Mouse (Mus musculus) liver, embryonic 11.5 days (tissue): ENCODE results near the gene Smg1. TPM values are rescaled to one million over a fixed set of nuclear protein-coding genes. Genes with fewer than 3 reads are reported as not detected.

Source experiments
- ATAC-seq: fragments of 200-750 bp; cut with Nextera tagmentation; replicated peaks from 2 replicates; pipeline ENCODE4 v1.8.0; 2017; ENCODE audit warnings: moderate number of reproducible peaks, mild to moderate bottlenecking, moderate TSS enrichment, moderate library complexity; ENCODE audit not compliant: low FRiP score
- DNase-seq: peaks from one replicate; pipeline ENCODE4 v3.0.0-alpha.2; 2017; ENCODE audit warnings: low spot score
- H3K27ac ChIP-seq: fragments of 300-500 bp; sonication (generic); 2 replicates; pipeline ENCODE4 v1.5.1; 2014; ENCODE audit warnings: mild to moderate bottlenecking, low read depth, low read length, control low read depth
- H3K27me3 ChIP-seq: fragments of 300-500 bp; sonication (generic); replicated peaks from 2 replicates; pipeline ENCODE4 v1.6.1; 2014; ENCODE audit warnings: low read length, mixed read lengths; ENCODE audit not compliant: control insufficient read depth, insufficient read depth
- H3K36me3 ChIP-seq: fragments of 300-500 bp; sonication (generic); 2 replicates; pipeline ENCODE4 v1.6.1; 2014; ENCODE audit warnings: mild to moderate bottlenecking, low read length, moderate library complexity, mixed read lengths; ENCODE audit not compliant: control insufficient read depth, insufficient read depth
- H3K4me1 ChIP-seq: fragments of 300-500 bp; sonication (generic); replicated peaks from 2 replicates; pipeline ENCODE4 v1.6.1; 2014; ENCODE audit warnings: low read length, mixed read lengths; ENCODE audit not compliant: control insufficient read depth, insufficient read depth
- H3K4me2 ChIP-seq: fragments of 300-500 bp; sonication (generic); 2 replicates; pipeline ENCODE4 v1.6.1; 2014; ENCODE audit warnings: mild to moderate bottlenecking, control low read depth, moderate library complexity
- H3K4me3 ChIP-seq: fragments of 300-500 bp; sonication (generic); 2 replicates; pipeline ENCODE4 v1.5.1; 2014; ENCODE audit warnings: low read depth, low read length, control low read depth
- H3K9ac ChIP-seq: fragments of 300-500 bp; sonication (generic); 2 replicates; pipeline ENCODE4 v1.6.1; 2014; ENCODE audit warnings: low read depth, low read length, control low read depth
- H3K9me3 ChIP-seq: fragments of 300-500 bp; sonication (generic); 2 replicates; pipeline ENCODE4 v1.6.1; 2016; ENCODE audit warnings: low read length, inconsistent platforms, mixed read lengths; ENCODE audit not compliant: control insufficient read depth
- WGBS: fragments of 180-500 bp; shearing (Covaris S2); extraction: QIAGEN DNeasy Blood & Tissue Kit; methylation state at CpG from one replicate; pipeline ENCODE4 v1.1.7; 2014; 5-methylcytosine and 5-hydroxymethylcytosine counted together
- polyA plus RNA-seq: library from polyadenylated mRNA; unstranded; fragments of >200 nt; fragmentation: Nextera tagmentation; extraction: Ambion mirVana; gene quantifications from 2 replicates; pipeline ENCODE4 v1.2.1, GENCODE M21; 2014

Gene Smg1
- 14.2 and 14.9 TPM in 2 replicates for polyA plus RNA-seq

DNA sequence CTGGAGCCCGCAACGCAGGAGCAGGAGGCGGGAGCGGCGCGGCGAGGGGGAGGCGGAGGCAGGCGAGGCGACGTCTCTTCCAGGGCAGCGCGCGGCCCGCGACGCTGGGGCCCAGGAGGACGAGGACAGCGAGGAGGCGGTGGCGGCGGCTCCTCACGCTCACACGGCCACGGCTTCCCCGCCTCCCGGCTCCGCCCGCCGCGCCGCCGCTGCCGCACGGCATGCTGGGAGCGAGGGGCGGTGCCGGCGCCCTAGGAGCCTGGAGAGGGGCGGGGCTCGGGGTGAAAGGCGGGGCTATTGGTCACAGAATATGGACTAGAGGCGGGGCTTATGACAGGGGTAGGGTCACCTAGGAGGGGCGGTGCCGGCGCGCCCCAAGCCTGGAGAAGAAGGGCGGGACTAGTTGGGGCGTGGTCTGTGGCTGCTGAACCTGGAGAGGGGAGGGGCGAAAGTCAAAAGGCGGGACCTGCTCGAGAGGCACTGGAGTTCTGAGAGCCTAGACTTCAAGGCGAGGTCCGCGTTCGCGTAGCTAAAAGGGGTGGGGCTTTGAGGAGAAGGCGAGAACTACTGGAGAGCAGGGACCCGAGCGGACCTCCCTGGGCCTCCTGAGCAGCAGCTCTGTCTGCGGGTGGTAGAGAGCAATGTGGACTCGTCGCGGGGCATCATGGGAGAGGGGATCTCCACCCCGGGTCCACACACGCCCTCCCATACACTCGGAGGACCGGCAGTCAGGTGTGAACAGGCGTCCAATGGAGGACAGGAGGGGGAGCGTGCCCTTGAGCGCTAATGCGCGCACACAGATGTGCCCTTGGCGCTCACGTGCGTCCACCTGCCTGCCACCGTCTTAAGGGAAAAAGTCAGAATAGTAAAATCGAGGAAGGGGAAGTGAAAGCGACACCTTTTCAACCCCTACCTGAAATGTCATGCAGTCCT is at the start of gene Smg1:
Smg1 (minus strand) TSS at position 218 of the 933 bp plus-strand sequence.
- H3K27ac ChIP-seq = peak within 1 kb of the TSS; percentile 91
- peak; percentile 96 for ATAC-seq
- H3K4me3 ChIP-seq = peak within 1 kb of the TSS; percentile 83
- H3K4me1 ChIP-seq = peaks cover 13% of the 10 kb centered on the region
- no peaks in the 10 kb centered on the region for H3K9me3 ChIP-seq
- H3K9ac ChIP-seq = peak within 1 kb of the TSS; percentile 91
- no peaks in the 10 kb centered on the region for H3K27me3 ChIP-seq
- H3K36me3 ChIP-seq = no peaks in the 10 kb centered on the region
- under 1% methylated on average over 75 of the region's 79 CpGs for WGBS
- peak within 1 kb of the TSS; percentile 85 for H3K4me2 ChIP-seq
- DNase-seq = peak; percentile 99

DNA sequence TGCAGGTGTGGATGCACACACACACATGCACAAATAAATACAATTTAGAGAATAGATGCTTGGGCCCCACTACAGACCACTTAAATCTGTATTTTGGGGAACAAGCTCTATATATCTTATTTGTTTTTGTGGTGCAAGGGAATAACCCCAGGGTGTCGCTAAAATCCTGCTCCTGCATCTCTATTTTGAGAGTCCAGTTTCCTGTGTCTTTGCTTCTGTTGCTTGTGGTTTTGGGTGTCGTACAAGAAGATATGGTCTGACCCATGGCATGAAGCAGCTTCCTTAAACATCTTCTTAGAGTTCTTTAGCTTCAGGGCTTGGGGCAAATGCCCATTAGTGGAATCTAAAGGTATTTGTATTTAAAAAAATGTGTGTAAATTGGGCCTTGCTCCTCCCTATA is 39.7 kb upstream of the Smg1 start:
- no peaks in the 10 kb centered on the region for H3K27me3 ChIP-seq
- no peaks in the 10 kb centered on the region for H3K9me3 ChIP-seq
- H3K27ac ChIP-seq = no peak overlapping the region
- ATAC-seq (no peak), DNase-seq (no peak)
- no peaks in the 10 kb centered on the region; the same call in 1 of the 2 replicates for H3K4me1 ChIP-seq
- no peak overlapping the region for H3K4me2 ChIP-seq
- H3K9ac ChIP-seq = no peak overlapping the region
- WGBS = 46% methylated on average over 2 of the region's 2 CpGs
- no peak overlapping the region for H3K4me3 ChIP-seq
- no peaks in the 10 kb centered on the region for H3K36me3 ChIP-seq

DNA sequence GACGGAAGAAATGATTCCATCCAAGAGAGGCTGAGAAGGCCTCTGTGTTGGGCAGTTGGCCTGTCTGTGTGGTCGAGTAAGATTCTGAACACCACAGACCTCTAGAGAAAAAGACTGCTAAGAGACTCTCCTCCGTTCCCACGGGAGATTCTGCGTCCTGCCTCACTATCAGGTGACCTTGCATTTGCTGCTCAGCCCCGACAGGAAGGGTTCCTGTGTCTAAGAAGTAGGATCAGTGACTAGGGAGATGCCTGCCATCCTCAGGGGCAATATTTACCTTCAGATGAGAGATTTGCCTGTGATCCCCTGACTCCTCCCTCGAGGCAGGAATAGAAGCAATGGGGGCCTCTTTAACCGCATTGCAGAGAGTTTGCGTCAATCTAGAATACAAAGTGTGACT is 39.1 kb upstream of the Smg1 start:
- H3K36me3 ChIP-seq = no peaks in the 10 kb centered on the region
- DNase-seq (no peak), ATAC-seq (no peak)
- no peak overlapping the region for H3K9ac ChIP-seq
- no peak overlapping the region for H3K4me2 ChIP-seq
- no peaks in the 10 kb centered on the region; the same call in 1 of the 2 replicates for H3K4me1 ChIP-seq
- H3K27ac ChIP-seq = no peak overlapping the region
- WGBS = 51% methylated on average over 9 of the region's 9 CpGs
- H3K4me3 ChIP-seq = no peak overlapping the region
- H3K9me3 ChIP-seq = no peaks in the 10 kb centered on the region
- H3K27me3 ChIP-seq = no peaks in the 10 kb centered on the region

DNA sequence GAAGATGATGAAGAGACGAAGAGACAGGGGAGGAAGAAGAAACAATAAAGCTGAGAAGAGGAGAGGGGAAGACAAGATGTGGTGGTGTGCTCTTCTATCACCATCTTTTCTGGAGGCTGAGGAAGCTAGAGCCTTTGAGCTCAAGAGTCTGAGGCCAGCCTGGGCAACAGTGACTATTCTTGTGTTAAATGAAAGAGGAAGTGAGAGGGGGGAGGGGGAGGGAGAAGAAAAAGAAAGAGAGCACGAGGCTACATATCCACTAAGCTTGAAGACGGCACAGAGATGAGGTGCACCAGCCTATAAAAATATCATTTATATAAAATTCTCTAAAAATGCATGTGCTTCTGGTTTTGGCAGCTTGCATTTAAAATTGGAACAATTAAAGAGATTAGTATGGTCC is 36.1 kb upstream of the Smg1 start:
- H3K27me3 ChIP-seq = no peaks in the 10 kb centered on the region
- no peak for DNase-seq
- no peak overlapping the region for H3K4me3 ChIP-seq
- no peaks in the 10 kb centered on the region; the same call in 1 of the 2 replicates for H3K4me1 ChIP-seq
- H3K27ac ChIP-seq = no peak overlapping the region
- no peak for ATAC-seq
- 48% methylated on average over 3 of the region's 3 CpGs for WGBS
- no peaks in the 10 kb centered on the region for H3K9me3 ChIP-seq
- no peak overlapping the region for H3K4me2 ChIP-seq
- H3K36me3 ChIP-seq = no peaks in the 10 kb centered on the region
- H3K9ac ChIP-seq = no peak overlapping the region

DNA sequence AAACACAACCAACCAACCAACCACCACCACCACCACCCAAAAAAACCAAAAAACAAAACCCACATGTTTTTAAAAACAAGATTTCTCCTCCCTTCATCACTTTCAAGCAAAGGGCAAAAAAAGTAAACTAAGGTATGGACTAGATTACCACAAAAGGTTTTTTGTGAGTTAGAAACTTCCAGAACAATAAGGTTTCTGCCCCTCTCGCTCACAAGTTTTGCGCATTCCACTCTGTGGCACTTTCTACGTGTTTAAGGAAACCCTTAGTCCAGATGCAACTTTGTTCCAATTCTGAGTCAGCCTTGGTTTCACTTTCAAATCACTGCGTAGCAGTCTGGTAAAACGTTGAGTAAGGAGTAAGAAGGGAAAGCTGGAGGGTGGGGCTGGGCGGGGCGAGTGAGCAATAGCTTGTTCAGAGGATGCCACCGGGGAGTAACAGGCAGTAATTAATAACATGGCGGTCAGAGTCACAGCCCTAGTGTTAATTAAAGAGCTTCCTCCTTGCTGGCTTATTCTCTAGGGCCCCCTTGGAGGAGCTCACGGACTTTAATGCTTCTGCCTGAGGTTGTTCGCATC is 34.0 kb upstream of the Smg1 start:
- 69% methylated on average over 11 of the region's 11 CpGs for WGBS
- no peak for DNase-seq
- Histone ChIP-seq H3K4me2 (no peak overlapping the region), H3K9ac (no peak overlapping the region), H3K9me3 (no peaks in the 10 kb centered on the region), H3K27ac (no peak overlapping the region), H3K4me1 (no peaks in the 10 kb centered on the region; the same call in 1 of the 2 replicates), H3K36me3 (no peaks in the 10 kb centered on the region), H3K4me3 (no peak overlapping the region), H3K27me3 (no peaks in the 10 kb centered on the region)
- ATAC-seq = no peak

DNA sequence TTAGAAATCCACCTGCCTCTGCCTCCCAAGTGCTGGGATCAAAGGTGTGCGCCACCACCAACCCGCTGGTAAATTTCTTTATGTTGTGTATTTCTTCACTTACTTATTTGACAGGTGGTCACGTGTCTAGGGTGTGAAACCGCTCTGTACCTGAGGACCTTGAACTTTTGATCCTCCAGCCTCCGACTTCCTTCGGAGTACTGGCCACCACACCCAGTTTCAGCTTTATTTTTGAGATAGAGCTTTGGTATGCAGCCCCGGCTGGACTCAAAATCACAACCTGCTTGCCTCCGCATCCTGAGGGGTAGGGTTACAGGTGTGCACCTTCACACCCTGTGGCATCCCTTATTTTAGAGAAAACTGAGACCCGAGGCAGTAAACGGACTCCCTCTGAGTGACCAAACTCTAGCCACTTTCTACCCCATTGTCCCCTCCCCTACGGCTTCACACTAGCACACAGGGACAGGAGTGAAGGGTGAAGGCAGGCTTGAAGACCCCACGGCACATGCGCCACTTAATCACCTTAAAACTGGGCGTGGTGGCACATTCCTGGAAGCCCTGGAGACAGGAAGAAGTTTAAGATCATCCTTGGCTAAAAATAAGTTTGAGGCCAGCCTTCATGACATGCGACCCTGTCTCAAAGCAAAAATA is 33.3 kb upstream of the Smg1 start:
- DNase-seq (no peak), ATAC-seq (no peak)
- Histone ChIP-seq H3K9ac (no peak overlapping the region), H3K9me3 (no peaks in the 10 kb centered on the region), H3K36me3 (no peaks in the 10 kb centered on the region), H3K4me1 (no peaks in the 10 kb centered on the region), H3K4me3 (no peak overlapping the region), H3K27me3 (no peaks in the 10 kb centered on the region), H3K4me2 (no peak overlapping the region), H3K27ac (no peak overlapping the region)
- WGBS = 78% methylated on average over 15 of the region's 15 CpGs

DNA sequence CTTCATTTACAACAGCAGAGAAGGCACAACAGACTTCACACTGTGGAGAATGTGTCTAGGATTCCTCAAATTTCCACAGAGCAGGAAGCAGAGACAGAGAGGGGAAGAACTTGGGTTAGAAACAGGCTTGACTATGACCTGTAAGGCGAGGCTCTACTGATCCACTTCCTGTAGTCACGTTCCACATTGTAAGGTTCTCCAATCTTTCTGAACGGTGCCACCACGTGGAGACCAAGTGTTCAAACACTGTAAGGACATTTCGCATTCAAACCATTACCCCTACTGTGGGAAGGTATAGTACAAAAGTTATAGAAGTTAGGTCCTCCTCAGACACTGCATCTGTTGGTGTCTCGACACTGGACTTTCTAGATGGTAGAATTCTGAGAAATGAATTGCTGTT is 31.8 kb upstream of the Smg1 start:
- peak; percentile 47 for ATAC-seq
- Histone ChIP-seq H3K4me1 (no peaks in the 10 kb centered on the region), H3K27ac (no peak overlapping the region), H3K4me3 (no peak overlapping the region), H3K9ac (no peak overlapping the region), H3K27me3 (no peaks in the 10 kb centered on the region), H3K4me2 (no peak overlapping the region), H3K9me3 (no peaks in the 10 kb centered on the region), H3K36me3 (no peaks in the 10 kb centered on the region)
- 61% methylated on average over 6 of the region's 6 CpGs for WGBS
- no peak for DNase-seq

DNA sequence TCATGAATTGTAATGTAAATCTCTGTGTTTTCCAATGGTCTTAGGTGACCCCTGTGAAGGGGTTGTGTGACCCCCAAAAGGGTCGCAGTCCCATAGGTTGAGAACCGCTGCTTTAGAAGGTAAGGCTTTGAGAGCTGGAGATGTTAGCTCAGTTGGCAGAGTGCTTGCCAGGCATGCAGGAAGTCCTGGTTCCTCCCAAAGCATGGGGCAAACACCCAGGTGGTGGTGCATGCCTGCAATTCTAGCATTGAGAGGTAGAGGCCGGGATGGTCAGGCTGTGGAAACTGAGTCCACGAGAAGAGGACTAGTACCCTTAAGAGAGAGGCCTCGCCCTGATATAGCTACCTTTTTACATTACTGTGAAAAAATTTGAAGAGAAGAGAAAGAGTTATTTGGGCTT is 31.4 kb upstream of the Smg1 start:
- DNase-seq (no peak), ATAC-seq (no peak)
- no peak overlapping the region for H3K9ac ChIP-seq
- H3K4me1 ChIP-seq = no peaks in the 10 kb centered on the region
- no peak overlapping the region for H3K4me3 ChIP-seq
- H3K36me3 ChIP-seq = no peaks in the 10 kb centered on the region
- 87% methylated on average over 5 of the region's 5 CpGs for WGBS
- H3K27ac ChIP-seq = no peak overlapping the region
- H3K4me2 ChIP-seq = no peak overlapping the region
- no peaks in the 10 kb centered on the region for H3K9me3 ChIP-seq
- H3K27me3 ChIP-seq = no peaks in the 10 kb centered on the region
